Mouse (Mus musculus) heart, embryonic 15.5 days (tissue): ENCODE results near the gene Fgd3. TPM values are rescaled to one million over a fixed set of nuclear protein-coding genes. Genes with fewer than 3 reads are reported as not detected.

Source experiments
- ATAC-seq: fragments of 200-750 bp; cut with Nextera tagmentation; replicated peaks from 2 replicates; pipeline ENCODE4 v1.8.0; 2017; ENCODE audit warnings: low read depth, moderate TSS enrichment; ENCODE audit not compliant: insufficient number of reproducible peaks, insufficient read depth, low FRiP score
- H3K27ac ChIP-seq: fragments of 300-500 bp; sonication (generic); 2 replicates; pipeline ENCODE4 v1.5.1; 2015; ENCODE audit warnings: mild to moderate bottlenecking, inconsistent platforms
- H3K27me3 ChIP-seq: fragments of 300-500 bp; sonication (generic); 2 replicates; pipeline ENCODE4 v1.6.1; 2015; ENCODE audit warnings: inconsistent platforms
- H3K36me3 ChIP-seq: fragments of 300-500 bp; sonication (generic); 2 replicates; pipeline ENCODE4 v1.6.1; 2015; ENCODE audit warnings: mild to moderate bottlenecking, inconsistent platforms
- H3K4me1 ChIP-seq: fragments of 300-500 bp; sonication (generic); replicated peaks from 2 replicates; pipeline ENCODE4 v1.6.1; 2015; ENCODE audit warnings: inconsistent platforms
- H3K4me2 ChIP-seq: fragments of 300-500 bp; sonication (generic); 2 replicates; pipeline ENCODE4 v1.6.1; 2015; ENCODE audit warnings: inconsistent platforms, mild to moderate bottlenecking, moderate library complexity
- H3K4me3 ChIP-seq: fragments of 300-500 bp; sonication (generic); 2 replicates; pipeline ENCODE4 v1.5.1; 2015; ENCODE audit warnings: mild to moderate bottlenecking, inconsistent platforms
- H3K9ac ChIP-seq: fragments of 300-500 bp; sonication (generic); 2 replicates; pipeline ENCODE4 v1.6.1; 2015; ENCODE audit warnings: mild to moderate bottlenecking, inconsistent platforms
- H3K9me3 ChIP-seq: fragments of 300-500 bp; sonication (generic); replicated peaks from 2 replicates; pipeline ENCODE4 v1.6.1; 2016; ENCODE audit warnings: inconsistent platforms
- WGBS: fragments of 180-500 bp; shearing (Covaris S2); methylation state at CpG from one replicate; pipeline ENCODE4 v1.1.7; 2015; ENCODE audit warnings: mixed read lengths; 5-methylcytosine and 5-hydroxymethylcytosine counted together
- polyA plus RNA-seq: library from polyadenylated mRNA; unstranded; fragments of >200 nt; fragmentation: Nextera tagmentation; extraction: Ambion mirVana; gene quantifications from 2 replicates; pipeline ENCODE4 v1.2.1, GENCODE M21; 2015

Gene Fgd3
- polyA plus RNA-seq, 1 experiment from 2014 or later, result 0.14 TPM

DNA sequence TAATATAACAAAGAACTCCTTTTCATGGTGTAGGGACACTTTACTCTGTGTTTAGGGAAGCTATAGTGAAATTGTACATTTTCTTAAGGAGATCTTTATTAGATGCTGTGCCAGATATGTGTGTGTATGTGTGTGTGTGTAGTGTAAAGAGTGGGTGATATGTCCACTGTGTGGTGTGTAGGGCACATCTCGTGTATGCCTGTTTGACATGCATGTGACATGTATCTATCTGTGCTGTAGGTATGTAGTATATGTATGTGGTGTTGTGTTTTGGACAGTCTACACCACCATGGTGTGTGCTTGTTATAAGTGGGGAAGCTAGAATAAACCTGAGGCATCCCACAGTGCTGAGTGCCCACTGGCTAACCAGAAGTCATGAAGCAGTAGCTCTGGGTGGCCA lies 403 bp upstream of the Fgd3 start:
- peak overlapping the region; percentile 57; the same call in 1 of the 2 replicates for H3K4me2 ChIP-seq
- H3K9me3 ChIP-seq, result no peaks in the 10 kb centered on the region
- no peak overlapping the region for H3K4me3 ChIP-seq
- no peaks in the 10 kb centered on the region for H3K36me3 ChIP-seq
- no peaks in the 10 kb centered on the region for H3K27me3 ChIP-seq
- no peak overlapping the region for H3K27ac ChIP-seq
- no peak overlapping the region for H3K9ac ChIP-seq
- no peak for ATAC-seq
- H3K4me1 ChIP-seq, result peaks cover 11% of the 10 kb centered on the region
- WGBS, result 77% methylated on average over 1 of the region's 1 CpGs

DNA sequence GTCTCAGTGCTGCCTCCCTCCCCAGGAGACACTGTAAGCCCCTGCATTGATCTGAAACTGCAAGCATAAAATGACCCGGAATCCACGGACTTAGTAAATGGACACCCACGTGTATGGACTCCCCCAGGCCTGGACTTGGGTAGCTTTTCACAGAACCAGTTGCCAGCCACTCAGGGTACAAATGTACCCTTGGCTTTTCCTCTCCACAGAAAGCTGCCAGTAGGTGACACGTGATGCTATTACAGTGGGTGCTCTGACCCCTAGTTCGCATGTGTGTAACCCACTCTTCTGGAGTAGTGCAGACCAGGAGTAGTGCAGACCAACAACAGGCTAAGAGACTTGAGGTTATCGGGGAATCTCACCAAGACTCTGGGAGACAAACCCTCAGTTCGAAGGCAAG lies 2.2 kb downstream of the Fgd3 start:
- no peak for ATAC-seq
- Histone ChIP-seq H3K36me3 (no peaks in the 10 kb centered on the region), H3K4me3 (no peak overlapping the region), H3K4me2 (no peak overlapping the region), H3K9me3 (no peaks in the 10 kb centered on the region), H3K27ac (no peak overlapping the region), H3K4me1 (peaks cover 11% of the 10 kb centered on the region), H3K9ac (no peak overlapping the region), H3K27me3 (no peaks in the 10 kb centered on the region)
- 85% methylated on average over 7 of the region's 7 CpGs for whole genome bisulfite sequencing

GRCm38 (mm10) chr13:49317508-49317907 lies 2.6 kb downstream of the Fgd3 start:
- no peak overlapping the region for H3K9ac ChIP-seq
- H3K4me3 ChIP-seq, result no peak overlapping the region
- 76% methylated on average over 6 of the region's 6 CpGs for WGBS
- H3K36me3 ChIP-seq, result no peaks in the 10 kb centered on the region
- ATAC-seq, result no peak
- H3K27me3 ChIP-seq, result no peaks in the 10 kb centered on the region
- H3K4me2 ChIP-seq, result no peak overlapping the region
- no peak overlapping the region for H3K27ac ChIP-seq
- H3K4me1 ChIP-seq, result peaks cover 11% of the 10 kb centered on the region
- H3K9me3 ChIP-seq, result no peaks in the 10 kb centered on the region

GRCm38 (mm10) chr13:49316386-49317162 lies 3.5 kb downstream of the Fgd3 start:
- H3K9me3 ChIP-seq, result no peaks in the 10 kb centered on the region
- H3K27me3 ChIP-seq, result no peaks in the 10 kb centered on the region
- H3K36me3 ChIP-seq, result no peaks in the 10 kb centered on the region
- no peak for ATAC-seq
- H3K4me3 ChIP-seq, result no peak overlapping the region
- no peak overlapping the region for H3K9ac ChIP-seq
- 58% methylated on average over 9 of the region's 9 CpGs for WGBS
- no peak overlapping the region for H3K27ac ChIP-seq
- no peak overlapping the region for H3K4me2 ChIP-seq
- H3K4me1 ChIP-seq, result peaks cover 11% of the 10 kb centered on the region

DNA sequence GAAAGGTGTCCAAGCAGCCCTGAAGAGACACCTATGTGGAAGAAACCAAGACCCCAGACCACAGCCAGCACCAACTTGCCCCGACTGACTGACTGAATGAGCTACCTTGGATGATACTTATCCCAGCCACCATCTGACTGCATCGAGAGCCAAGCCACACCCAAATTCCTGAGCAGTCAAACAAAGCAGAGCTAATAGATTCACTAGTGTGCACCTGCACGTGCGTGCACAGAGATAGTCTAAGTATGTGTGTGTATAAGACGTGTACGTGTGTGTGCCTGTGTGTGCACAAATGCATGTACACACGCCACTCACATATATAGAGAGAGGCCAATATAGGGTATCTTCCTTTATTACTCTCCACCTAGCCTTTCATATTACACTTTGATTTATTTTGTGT lies 8.5 kb downstream of the Fgd3 start:
- Histone ChIP-seq H3K9ac (no peak overlapping the region), H3K9me3 (no peaks in the 10 kb centered on the region), H3K27me3 (no peaks in the 10 kb centered on the region), H3K4me2 (no peak overlapping the region), H3K36me3 (no peaks in the 10 kb centered on the region), H3K4me1 (peaks cover 14% of the 10 kb centered on the region), H3K27ac (no peak overlapping the region), H3K4me3 (no peak overlapping the region)
- WGBS, result 76% methylated on average over 7 of the region's 7 CpGs
- no peak for ATAC-seq

DNA sequence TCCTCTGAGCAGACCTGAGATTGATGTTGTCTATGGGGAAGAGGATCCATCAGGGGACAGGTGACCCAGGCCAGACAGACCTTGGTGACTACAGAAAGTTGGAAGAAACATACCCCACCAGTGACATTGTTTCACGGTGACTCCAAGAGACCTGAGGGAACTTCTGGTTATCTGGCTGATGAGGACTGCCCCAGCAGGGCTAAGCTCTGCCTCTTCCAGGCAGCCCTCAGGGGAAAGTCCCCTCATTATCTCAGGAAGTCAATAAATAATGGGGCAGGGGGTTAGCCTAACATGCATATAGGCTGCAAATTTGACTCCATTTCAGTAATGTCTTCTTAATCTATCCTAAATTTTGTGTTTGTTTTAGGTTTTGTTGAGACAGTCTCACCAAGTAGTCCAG lies 10.6 kb downstream of the Fgd3 start:
- no peaks in the 10 kb centered on the region for H3K9me3 ChIP-seq
- no peaks in the 10 kb centered on the region for H3K36me3 ChIP-seq
- no peak overlapping the region for H3K9ac ChIP-seq
- H3K27me3 ChIP-seq, result no peaks in the 10 kb centered on the region
- WGBS, result 58% methylated on average over 1 of the region's 1 CpGs
- no peak overlapping the region for H3K4me3 ChIP-seq
- H3K27ac ChIP-seq, result no peak overlapping the region
- H3K4me2 ChIP-seq, result no peak overlapping the region
- ATAC-seq, result no peak
- peaks cover 18% of the 10 kb centered on the region for H3K4me1 ChIP-seq

DNA sequence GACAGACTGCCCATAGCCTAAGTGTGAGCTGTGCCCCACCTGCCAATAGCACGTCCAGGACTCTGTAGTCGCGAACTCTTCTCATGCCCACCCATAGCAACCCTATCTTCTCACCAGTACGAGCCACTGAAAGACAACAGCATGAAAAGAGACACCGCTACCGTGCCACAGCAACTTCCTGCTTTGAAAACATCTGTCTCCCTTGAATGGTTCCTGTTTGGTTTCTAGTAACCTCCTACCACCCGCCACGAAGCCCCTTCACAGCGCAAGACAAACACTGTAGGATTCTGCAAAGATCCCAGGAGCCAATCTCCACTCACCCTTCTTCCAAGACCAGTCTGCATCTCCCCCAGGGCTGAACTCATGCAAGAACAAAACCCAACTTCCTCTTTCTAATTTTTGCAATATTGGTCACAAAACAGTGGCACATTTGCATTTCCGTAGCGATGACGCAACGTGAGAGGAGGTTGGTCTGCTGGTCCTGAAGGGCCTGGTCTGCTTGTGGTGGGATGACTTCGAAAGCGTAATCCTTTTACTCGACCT lies 11.2 kb downstream of the Fgd3 start:
- Histone ChIP-seq H3K9ac (no peak overlapping the region), H3K27ac (peak overlapping the region; percentile 33), H3K9me3 (no peaks in the 10 kb centered on the region), H3K36me3 (no peaks in the 10 kb centered on the region), H3K27me3 (no peaks in the 10 kb centered on the region), H3K4me3 (peak overlapping the region; percentile 12; the same call in 1 of the 2 replicates), H3K4me2 (peak overlapping the region; percentile 47; the same call in 1 of the 2 replicates), H3K4me1 (peaks cover 18% of the 10 kb centered on the region)
- no peak for ATAC-seq
- WGBS, result 73% methylated on average over 16 of the region's 16 CpGs

GRCm38 (mm10) chr13:49308206-49308605 lies 11.9 kb downstream of the Fgd3 start:
- Histone ChIP-seq H3K4me1 (peaks cover 18% of the 10 kb centered on the region), H3K4me3 (peak overlapping the region; percentile 12; the same call in 1 of the 2 replicates), H3K36me3 (no peaks in the 10 kb centered on the region), H3K27ac (peak overlapping the region; percentile 81), H3K9ac (no peak overlapping the region), H3K4me2 (peak overlapping the region; percentile 47; the same call in 1 of the 2 replicates), H3K27me3 (no peaks in the 10 kb centered on the region), H3K9me3 (no peaks in the 10 kb centered on the region)
- no peak for ATAC-seq
- 87% methylated on average over 4 of the region's 4 CpGs for WGBS

DNA sequence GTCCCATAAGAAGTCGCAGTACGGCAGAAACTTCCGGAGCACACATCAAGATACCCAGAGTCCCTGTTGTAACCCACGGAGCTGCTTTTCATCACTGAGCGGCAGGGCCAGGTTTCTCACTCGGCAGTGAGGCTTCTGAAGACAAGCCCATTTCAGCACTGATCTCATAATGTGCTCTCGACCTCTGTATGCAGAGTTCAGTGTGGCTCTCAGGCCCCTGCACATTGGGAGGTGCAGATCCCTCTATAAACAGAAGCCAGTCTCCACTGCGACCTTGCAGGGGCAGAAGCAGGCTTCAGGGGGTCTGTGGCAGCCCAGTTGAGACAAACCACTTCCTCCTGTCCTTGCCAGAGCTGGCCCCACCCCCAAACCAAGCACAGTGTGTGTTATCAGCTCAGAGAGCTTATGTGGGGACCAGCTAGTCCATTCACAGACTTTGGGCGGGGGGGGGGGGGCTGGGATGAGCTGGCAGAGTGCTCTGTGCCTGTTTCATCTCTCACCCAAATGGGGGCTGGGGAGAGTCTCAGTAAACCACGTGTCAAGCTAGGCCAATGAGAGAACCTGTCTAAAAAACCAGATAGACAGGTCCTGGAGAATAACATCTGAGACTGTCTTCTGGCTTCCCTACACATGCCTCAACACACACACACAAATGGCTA lies 12.7 kb downstream of the Fgd3 start:
- Histone ChIP-seq H3K4me1 (peaks cover 18% of the 10 kb centered on the region), H3K4me2 (peak overlapping the region; percentile 47), H3K9ac (peak overlapping the region; percentile 10; the same call in 1 of the 2 replicates), H3K9me3 (no peaks in the 10 kb centered on the region), H3K27me3 (no peaks in the 10 kb centered on the region), H3K36me3 (no peaks in the 10 kb centered on the region), H3K27ac (peak overlapping the region; percentile 81), H3K4me3 (peak overlapping the region; percentile 23)
- peak; percentile 78 for ATAC-seq
- 3% methylated on average over 10 of the region's 10 CpGs for WGBS

DNA sequence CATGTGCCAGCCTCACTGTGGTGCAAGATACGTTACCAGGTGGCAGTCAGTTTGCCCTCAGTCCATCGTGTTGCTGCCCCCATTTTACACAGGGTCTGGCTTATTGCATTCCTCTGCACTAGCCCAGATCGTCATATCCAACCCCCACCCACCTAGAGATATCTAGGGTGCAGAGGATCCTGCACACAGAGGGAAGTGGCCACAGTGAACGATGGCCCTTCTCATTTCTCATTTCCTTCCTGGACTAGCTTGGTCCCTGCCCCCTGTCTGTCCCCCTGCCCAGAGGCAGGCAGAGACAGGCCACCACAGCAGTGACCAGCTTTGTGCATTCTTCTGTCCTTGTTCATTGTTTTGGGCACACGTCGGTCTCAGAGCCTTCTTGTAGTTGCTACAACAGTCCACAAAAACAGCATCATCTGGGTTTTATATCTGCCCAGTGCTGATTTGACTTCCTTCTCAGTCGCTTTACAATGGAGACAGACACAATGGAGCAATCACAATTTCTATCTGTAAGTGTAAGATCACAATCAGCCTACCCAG lies 13.3 kb downstream of the Fgd3 start:
- WGBS, result 32% methylated on average over 7 of the region's 7 CpGs
- Histone ChIP-seq H3K9me3 (no peaks in the 10 kb centered on the region), H3K36me3 (no peaks in the 10 kb centered on the region), H3K27ac (peak overlapping the region; percentile 81), H3K4me2 (peak overlapping the region; percentile 47), H3K4me1 (peaks cover 18% of the 10 kb centered on the region), H3K9ac (peak overlapping the region; percentile 13; the same call in 1 of the 2 replicates), H3K27me3 (no peaks in the 10 kb centered on the region), H3K4me3 (peak overlapping the region; percentile 23)
- peak; percentile 16; the same call in 1 of the 2 replicates for ATAC-seq

DNA sequence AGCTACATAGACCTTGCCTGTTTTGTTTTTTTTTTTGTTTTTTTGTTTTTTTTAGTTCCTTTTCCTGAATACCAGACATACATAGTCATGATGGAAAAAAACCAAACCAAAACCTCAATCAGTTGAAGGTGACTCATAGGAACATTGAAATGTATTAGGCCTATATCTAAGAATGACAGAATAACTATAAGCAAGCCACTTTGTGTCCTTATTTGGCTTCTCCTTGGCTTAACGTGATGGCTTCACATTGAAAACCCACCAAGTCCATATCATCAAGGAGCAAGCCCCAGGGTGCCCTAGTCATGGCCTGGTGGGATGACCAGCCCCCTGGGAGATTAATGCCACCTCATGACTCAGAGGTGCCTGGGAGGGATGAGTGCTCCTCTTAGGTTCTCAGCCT lies 19.3 kb downstream of the Fgd3 start:
- Histone ChIP-seq H3K4me1 (no peaks in the 10 kb centered on the region), H3K27ac (no peak overlapping the region), H3K27me3 (no peaks in the 10 kb centered on the region), H3K9ac (no peak overlapping the region), H3K4me2 (no peak overlapping the region), H3K36me3 (no peaks in the 10 kb centered on the region), H3K4me3 (no peak overlapping the region), H3K9me3 (no peaks in the 10 kb centered on the region)
- 59% methylated on average over 1 of the region's 1 CpGs for WGBS
- ATAC-seq, result no peak
